Mouse (Mus musculus) urinary bladder, postnatal 14 days (tissue): Measurements from ENCODE around the gene Apbb2.

ENCODE experiments used
- DNase-seq: peaks from one replicate; pipeline ENCODE4 v3.0.0; 2021; ENCODE audit warnings: low spot score

Apbb2 gene

GRCm38 (mm10) chr5:66415700-66416543 lies 202.7 kb downstream of the Apbb2 start:
- DNase-seq, result no peak

GRCm38 (mm10) chr5:66415033-66415697 lies 203.4 kb downstream of the Apbb2 start:
- no peak for DNase-seq

DNA sequence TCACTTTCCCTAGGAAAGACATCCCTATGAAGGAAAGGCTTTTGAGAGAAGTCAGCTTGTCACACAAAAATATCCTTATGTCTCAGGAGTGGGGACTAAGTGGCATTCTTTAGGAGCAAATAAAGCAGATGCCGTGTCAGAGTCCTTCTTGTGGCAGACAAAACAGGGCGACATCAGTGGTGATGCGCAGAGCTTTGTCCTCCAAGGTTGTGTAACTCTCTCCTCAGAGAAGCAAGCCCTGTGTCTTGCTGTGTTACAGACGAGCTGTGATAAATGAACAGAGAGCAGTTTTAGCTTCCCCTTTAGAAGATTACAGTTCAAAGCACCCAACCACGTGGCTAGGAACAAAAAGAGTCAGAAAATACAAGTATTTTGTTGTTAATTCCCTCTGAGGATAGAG lies 205.2 kb downstream of the Apbb2 start:
- DNase-seq, result no peak

GRCm38 (mm10) chr5:66412821-66413220 lies 205.8 kb downstream of the Apbb2 start:
- no peak for DNase-seq

DNA sequence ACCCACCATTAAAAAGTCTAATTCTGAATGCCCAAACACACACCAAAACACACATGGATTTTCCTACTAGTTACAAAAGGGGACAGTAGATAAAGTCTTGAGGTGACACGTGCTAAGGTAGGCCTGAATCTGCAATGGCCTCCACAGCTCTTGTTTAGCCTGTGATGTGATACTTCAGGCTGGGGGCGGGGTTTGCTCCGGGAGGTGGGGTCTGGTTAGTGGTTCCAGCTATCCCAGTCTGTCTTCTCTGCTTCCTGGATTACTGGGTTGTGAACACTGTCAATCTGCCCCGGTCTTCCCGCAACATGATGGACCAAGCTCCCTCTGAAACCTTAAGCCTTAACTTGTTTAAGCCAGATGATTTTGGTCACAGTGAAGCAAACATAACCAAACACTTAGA lies 210.0 kb downstream of the Apbb2 start:
- no peak for DNase-seq

- no peak for DNase-seq
Measured at GRCm38 (mm10) chr5:66407948-66408347, 210.6 kb downstream of the Apbb2 start.

DNA sequence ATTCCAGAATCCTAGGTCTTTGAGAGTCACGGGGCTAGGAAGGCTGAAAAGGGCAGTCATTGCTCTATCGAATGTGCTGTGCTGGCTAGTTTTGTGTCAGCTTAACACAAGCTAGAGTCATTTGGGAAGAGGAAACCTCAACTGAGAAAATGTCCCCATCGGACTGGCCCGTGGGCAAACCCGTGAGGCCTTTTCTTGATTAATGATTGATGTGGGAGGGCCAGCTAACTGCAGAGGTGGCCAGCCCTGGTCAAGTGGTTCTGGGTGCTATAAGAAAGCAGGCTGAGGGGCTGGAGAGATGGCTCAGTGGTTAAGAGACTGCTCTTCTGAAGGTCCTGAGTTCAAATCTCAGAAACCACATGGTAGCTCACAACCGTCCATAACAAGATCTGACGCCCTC lies 212.2 kb downstream of the Apbb2 start:
- no peak for DNase-seq

- DNase-seq, result no peak
Measured at GRCm38 (mm10) chr5:66405731-66406399, 212.7 kb downstream of the Apbb2 start.

DNA sequence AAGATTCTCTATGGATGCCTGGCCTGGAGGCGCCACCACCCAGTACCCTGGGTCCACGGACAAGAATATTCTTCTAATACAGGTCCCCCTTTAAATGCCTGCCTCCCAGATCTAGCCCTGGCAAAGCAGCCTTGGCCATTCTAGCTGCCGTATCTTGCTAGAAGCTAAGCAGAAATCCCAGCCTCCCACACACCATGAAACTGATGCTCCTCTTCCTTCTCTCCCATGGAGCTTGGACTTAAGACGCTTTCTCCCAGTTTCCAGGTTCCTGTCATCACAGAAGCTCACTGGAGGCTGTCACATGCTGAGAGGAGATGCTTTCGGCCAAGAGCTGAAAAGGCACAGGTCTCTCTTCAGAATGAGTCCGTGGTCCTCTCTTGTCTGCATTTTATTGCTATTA lies 213.3 kb downstream of the Apbb2 start:
- DNase-seq, result no peak

DNA sequence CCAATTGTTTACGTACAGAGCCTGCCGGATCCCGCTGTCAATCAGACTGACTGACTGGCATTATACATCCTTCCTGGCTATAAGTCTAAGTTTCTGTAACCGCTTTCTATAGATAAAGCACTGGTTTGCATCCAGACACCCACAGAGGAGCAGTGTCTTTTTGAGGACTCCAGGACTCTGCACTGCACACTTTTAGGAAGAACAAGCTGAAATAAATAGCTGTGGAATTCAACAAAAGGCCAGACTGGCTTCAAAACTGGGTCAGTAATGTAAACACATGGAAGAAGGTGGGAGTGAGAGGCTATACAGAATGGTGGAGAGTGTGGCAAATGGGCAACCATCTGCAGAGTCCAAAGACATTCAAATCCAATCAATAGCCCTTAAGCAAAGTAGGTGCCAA lies 218.0 kb downstream of the Apbb2 start:
- no peak for DNase-seq

- no peak for DNase-seq
Measured at GRCm38 (mm10) chr5:66399264-66399620, 219.3 kb downstream of the Apbb2 start.

- no peak for DNase-seq
Measured at GRCm38 (mm10) chr5:66398530-66399263, 219.9 kb downstream of the Apbb2 start.

GRCm38 (mm10) chr5:66393767-66394446 lies 224.7 kb downstream of the Apbb2 start:
- DNase-seq, result no peak

GRCm38 (mm10) chr5:66392861-66393529 lies 225.6 kb downstream of the Apbb2 start:
- DNase-seq, result no peak

DNA sequence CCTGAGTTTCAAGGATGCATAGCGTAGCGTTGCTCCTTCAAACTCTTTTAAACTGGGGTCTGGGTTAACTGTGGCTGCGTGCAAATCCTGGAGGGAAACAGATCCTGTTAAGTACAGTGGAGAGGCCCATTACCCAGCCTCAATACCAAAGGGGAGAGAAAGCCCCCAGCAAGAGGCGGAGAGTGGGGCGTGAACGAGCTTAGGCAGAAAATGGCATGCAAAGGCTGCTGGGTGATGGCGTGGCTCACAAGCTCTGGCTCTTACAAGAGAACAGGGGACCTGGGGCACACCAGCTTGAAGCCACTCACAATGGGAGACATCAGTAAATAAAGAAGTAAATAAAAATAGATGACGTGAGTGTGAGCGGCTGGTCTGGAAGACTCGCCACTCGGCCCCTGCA lies 226.8 kb downstream of the Apbb2 start:
- no peak for DNase-seq

DNA sequence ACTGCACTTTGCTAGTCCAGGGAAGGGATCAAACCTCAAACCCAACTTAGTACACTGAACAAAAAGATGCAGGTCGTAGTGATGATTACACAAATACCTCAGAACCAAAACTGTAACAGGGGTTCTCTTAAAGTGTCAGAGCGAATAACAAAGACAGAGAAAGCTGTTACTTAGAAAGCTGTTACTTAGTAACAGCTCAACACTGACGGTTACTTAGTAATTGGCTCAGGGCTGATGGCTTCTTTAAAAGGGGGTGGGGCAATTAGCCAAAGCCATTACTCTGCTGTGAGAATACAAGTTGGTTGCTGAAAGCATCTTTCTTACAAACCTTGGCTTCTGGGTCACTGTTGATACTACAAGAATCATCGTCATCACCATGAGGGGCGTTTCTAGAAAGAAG lies 227.3 kb downstream of the Apbb2 start:
- no peak for DNase-seq

DNA sequence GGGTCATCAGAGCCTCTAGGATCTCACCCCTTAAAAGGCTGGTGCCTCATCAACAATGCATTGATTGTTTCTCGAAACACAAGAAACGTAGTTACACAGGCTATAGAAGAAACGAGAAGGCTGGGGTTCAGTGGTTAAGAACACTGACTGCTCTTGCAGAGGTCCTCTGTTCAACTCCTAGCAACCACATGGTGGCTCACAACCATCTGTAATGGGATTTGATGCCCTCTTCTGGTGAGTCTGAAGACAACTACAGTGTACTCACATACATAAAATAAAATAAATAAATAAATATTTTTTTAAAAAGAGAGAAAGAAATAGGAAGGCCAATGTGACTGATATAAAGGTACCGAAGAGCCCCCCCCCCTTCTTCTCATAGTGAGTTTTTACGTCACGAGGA lies 228.0 kb downstream of the Apbb2 start:
- no peak for DNase-seq

DNA sequence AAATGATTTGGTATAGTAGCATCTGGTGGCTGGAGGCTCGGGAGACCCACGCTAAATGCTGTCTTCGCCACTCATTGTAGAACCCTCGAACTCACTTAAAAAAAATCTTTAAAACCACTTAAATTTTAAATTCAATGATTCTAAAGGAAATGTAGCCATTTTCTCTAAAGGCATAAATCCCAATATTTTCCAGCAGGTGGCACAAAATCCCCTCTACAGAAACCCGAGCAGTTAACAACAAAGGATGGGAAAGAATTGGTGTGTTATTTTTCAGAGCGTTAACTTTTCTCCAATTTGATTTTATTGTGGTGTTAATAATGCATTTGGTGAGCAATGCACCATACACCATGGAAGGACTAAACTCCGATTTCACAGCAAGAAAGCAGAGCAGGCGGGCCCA lies 231.1 kb downstream of the Apbb2 start:
- no peak for DNase-seq

- DNase-seq, result peak; percentile 61
Measured at GRCm38 (mm10) chr5:66385636-66386035, 232.9 kb downstream of the Apbb2 start.

GRCm38 (mm10) chr5:66384806-66385446 lies 233.7 kb downstream of the Apbb2 start:
- DNase-seq, result no peak

DNA sequence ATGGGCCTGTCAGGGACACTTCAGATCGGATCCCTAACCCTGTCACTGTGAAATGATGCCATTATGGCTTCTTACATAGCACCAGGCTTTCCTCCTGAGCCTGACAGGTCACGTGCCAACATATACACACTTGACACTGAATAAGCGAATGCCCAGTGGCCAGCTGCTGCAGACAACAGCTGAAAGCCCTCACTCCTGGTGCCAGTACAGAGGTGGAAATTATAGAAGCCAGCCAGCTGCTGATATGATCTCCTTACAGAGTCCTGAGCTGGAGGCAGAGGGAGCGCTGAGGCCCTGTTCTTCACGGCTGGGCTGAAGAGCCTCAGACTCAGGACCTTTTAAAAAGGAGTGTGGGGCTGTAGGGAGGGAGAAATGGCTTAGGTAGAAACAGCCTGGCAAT lies 234.5 kb downstream of the Apbb2 start:
- no peak for DNase-seq
